Mouse (Mus musculus) liver, postnatal 0 days (tissue): ENCODE results near the gene Cpne6. TPM values are rescaled to one million over a fixed set of nuclear protein-coding genes. Genes with fewer than 3 reads are reported as not detected.

Experiments used
- ATAC-seq: fragments of 200-750 bp; cut with Nextera tagmentation; 2 replicates; pipeline ENCODE4 v1.8.0; 2017; ENCODE audit warnings: mild to moderate bottlenecking, moderate library complexity
- DNase-seq: peaks from one replicate; pipeline ENCODE4 v3.0.0-alpha.2; 2016
- H3K27ac ChIP-seq: fragments of 300-500 bp; sonication (generic); 2 replicates; pipeline ENCODE4 v1.5.1; 2014; ENCODE audit warnings: antibody characterized with exemption, moderate library complexity, mild to moderate bottlenecking, low read depth
- H3K27me3 ChIP-seq: fragments of 300-500 bp; sonication (generic); 2 replicates; pipeline ENCODE4 v1.6.1; 2014; ENCODE audit warnings: low read length, control low read depth, mixed read lengths; ENCODE audit not compliant: insufficient read depth
- H3K36me3 ChIP-seq: fragments of 300-500 bp; sonication (generic); replicated peaks from 2 replicates; pipeline ENCODE4 v1.6.1; 2014; ENCODE audit warnings: mild to moderate bottlenecking, control low read depth, low read length, moderate library complexity, mixed read lengths; ENCODE audit not compliant: insufficient read depth
- H3K4me1 ChIP-seq: fragments of 300-500 bp; sonication (generic); 2 replicates; pipeline ENCODE4 v1.6.1; 2014; ENCODE audit warnings: antibody characterized with exemption, mild to moderate bottlenecking, control low read depth; ENCODE audit not compliant: insufficient read depth
- H3K4me2 ChIP-seq: fragments of 300-500 bp; sonication (generic); 2 replicates; pipeline ENCODE4 v1.6.1; 2014; ENCODE audit warnings: low read depth, mild to moderate bottlenecking, low read length, moderate library complexity, mixed read lengths
- H3K4me3 ChIP-seq: fragments of 300-500 bp; sonication (generic); 2 replicates; pipeline ENCODE4 v1.5.1; 2014; ENCODE audit warnings: low read depth, low read length
- H3K9ac ChIP-seq: fragments of 300-500 bp; sonication (generic); replicated peaks from 2 replicates; pipeline ENCODE4 v1.6.1; 2014; ENCODE audit warnings: mild to moderate bottlenecking, moderate library complexity
- H3K9me3 ChIP-seq: fragments of 300-500 bp; sonication (generic); 2 replicates; pipeline ENCODE4 v1.6.1; 2016; ENCODE audit warnings: mild to moderate bottlenecking, control low read depth, low read length, mixed read lengths
- CTCF ChIP-seq: sonication (generic); IDR thresholded peaks from 2 replicates; pipeline ENCODE4 v1.5.1; 2016; ENCODE audit warnings: antibody characterized with exemption, low read depth
- EP300 ChIP-seq: IDR thresholded peaks from 2 replicates; pipeline ENCODE4 v1.6.1; 2016; ENCODE audit warnings: antibody characterized with exemption, low read depth, mild to moderate bottlenecking
- WGBS: fragments of 180-500 bp; shearing (Covaris S2); extraction: QIAGEN DNeasy Blood & Tissue Kit; methylation state at CpG from one replicate; pipeline ENCODE4 v1.1.7; 2014; ENCODE audit not compliant: insufficient replicate concordance; 5-methylcytosine and 5-hydroxymethylcytosine counted together
- polyA plus RNA-seq: library from polyadenylated mRNA; unstranded; fragments of >200 nt; fragmentation: Nextera tagmentation; extraction: Ambion mirVana; gene quantifications from 2 replicates; pipeline ENCODE4 v1.2.1, GENCODE M21; 2015

Gene Cpne6
- not detected in 2 replicates for polyA plus RNA-seq

GRCm38 (mm10) chr14:55510125-55510731, at the start of gene Cpne6:
TSS of gene Cpne6 (plus strand) at chr14:55510445.
- Histone ChIP-seq H3K36me3 (no peaks in the 10 kb centered on the region), H3K9me3 (no peaks in the 10 kb centered on the region), H3K4me3 (no peak within 1 kb of the TSS), H3K27ac (no peak within 1 kb of the TSS), H3K9ac (no peak within 1 kb of the TSS), H3K4me2 (no peak within 1 kb of the TSS), H3K4me1 (no peaks in the 10 kb centered on the region), H3K27me3 (peaks cover 18% of the 10 kb centered on the region)
- 71% methylated on average over 17 of the region's 22 CpGs for WGBS
- ATAC-seq (no peak), DNase-seq (no peak)
- TF ChIP-seq CTCF (no peak), EP300 (no peak)

GRCm38 (mm10) chr14:55461757-55462156, 48.5 kb upstream of the Cpne6 start:
- Histone ChIP-seq H3K4me3 (no peak overlapping the region), H3K27me3 (no peaks in the 10 kb centered on the region), H3K4me2 (no peak overlapping the region), H3K27ac (no peak overlapping the region), H3K4me1 (no peaks in the 10 kb centered on the region; the same call in 1 of the 2 replicates), H3K9ac (no peak overlapping the region), H3K9me3 (no peaks in the 10 kb centered on the region), H3K36me3 (no peaks in the 10 kb centered on the region)
- WGBS = 45% methylated on average over 4 of the region's 4 CpGs
- DNase-seq = no peak
- ATAC-seq = no peak
- TF ChIP-seq EP300 (no peak), CTCF (no peak)

DNA sequence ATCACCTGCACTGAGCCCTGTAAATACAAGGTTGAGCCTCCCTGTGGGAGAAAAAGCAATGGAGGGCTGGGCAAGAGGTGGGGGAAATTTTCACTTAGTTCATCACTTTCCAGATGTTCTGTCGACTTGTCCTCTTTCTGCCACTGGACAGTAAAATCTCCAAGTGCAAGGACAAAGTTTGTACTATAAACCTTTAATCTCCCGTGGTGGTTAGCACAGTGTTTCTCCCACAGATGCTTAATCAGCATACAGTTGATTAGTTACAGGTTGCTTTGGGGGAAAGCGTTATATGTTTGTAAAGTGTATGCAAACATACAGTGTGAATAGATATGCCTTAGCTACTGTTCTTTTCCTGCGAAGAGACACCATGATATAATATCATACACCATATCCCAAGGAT, 43.8 kb upstream of the Cpne6 start:
- Histone ChIP-seq H3K9me3 (no peaks in the 10 kb centered on the region), H3K27ac (no peak overlapping the region), H3K4me3 (no peak overlapping the region), H3K27me3 (no peaks in the 10 kb centered on the region), H3K4me2 (no peak overlapping the region), H3K9ac (no peak overlapping the region), H3K4me1 (peaks cover 15% of the 10 kb centered on the region), H3K36me3 (no peaks in the 10 kb centered on the region)
- DNase-seq (no peak), ATAC-seq (no peak)
- 53% methylated on average over 4 of the region's 4 CpGs for WGBS
- TF ChIP-seq CTCF (no peak), EP300 (no peak)

GRCm38 (mm10) chr14:55467108-55467507, 43.1 kb upstream of the Cpne6 start:
- no peak for DNase-seq
- H3K27ac ChIP-seq = peak overlapping the region; percentile 90; the same call in 1 of the 2 replicates
- WGBS = 78% methylated on average over 7 of the region's 7 CpGs

GRCm38 (mm10) chr14:55468301-55468741, 41.9 kb upstream of the Cpne6 start:
- Histone ChIP-seq H3K4me3 (no peak overlapping the region), H3K4me1 (peaks cover 15% of the 10 kb centered on the region), H3K36me3 (no peaks in the 10 kb centered on the region), H3K9ac (no peak overlapping the region), H3K27me3 (no peaks in the 10 kb centered on the region), H3K9me3 (no peaks in the 10 kb centered on the region), H3K27ac (peak overlapping the region; percentile 90), H3K4me2 (no peak overlapping the region)
- peak; percentile 92 for ATAC-seq
- DNase-seq = no peak
- WGBS = 51% methylated on average over 2 of the region's 2 CpGs
- TF ChIP-seq EP300 = peak; percentile 82
- TF ChIP-seq CTCF = no peak

More at GRCm38 (mm10) chr14:55467108-55467507, 43.1 kb upstream of the Cpne6 start:
- H3K36me3 ChIP-seq = no peaks in the 10 kb centered on the region
- H3K4me2 ChIP-seq = no peak overlapping the region
- TF ChIP-seq CTCF = no peak
- TF ChIP-seq EP300 = no peak
- no peak overlapping the region for H3K9ac ChIP-seq
- H3K4me1 ChIP-seq = peaks cover 15% of the 10 kb centered on the region
- ATAC-seq = no peak
- no peaks in the 10 kb centered on the region for H3K27me3 ChIP-seq
- H3K9me3 ChIP-seq = no peaks in the 10 kb centered on the region
- H3K4me3 ChIP-seq = no peak overlapping the region

DNA sequence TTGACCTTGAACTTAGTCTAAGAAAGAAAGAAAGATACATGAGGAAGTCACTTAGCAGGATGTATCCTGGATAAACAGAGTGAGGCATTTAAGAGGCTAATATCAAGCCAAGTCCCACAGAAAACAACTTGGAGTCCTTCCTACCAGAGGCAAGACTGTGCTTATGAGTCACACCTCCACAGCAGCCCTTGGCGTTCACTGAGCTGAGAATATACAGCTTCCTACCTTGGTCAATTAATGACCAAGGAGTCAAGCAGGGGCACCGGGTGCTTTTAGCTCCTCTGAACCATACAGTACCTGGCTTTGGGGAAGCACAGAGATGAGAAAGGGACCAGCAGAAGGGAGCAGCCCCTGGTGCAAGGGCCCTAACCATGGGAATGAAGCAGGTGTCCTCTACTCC, 41.2 kb upstream of the Cpne6 start:
- Histone ChIP-seq H3K36me3 (no peaks in the 10 kb centered on the region), H3K9me3 (no peaks in the 10 kb centered on the region), H3K4me3 (no peak overlapping the region), H3K27me3 (no peaks in the 10 kb centered on the region), H3K9ac (no peak overlapping the region), H3K4me2 (no peak overlapping the region), H3K4me1 (peaks cover 15% of the 10 kb centered on the region), H3K27ac (peak overlapping the region; percentile 90)
- DNase-seq (no peak), ATAC-seq (peak; percentile 68)
- WGBS = 55% methylated on average over 2 of the region's 2 CpGs
- TF ChIP-seq EP300 (no peak), CTCF (no peak)

DNA sequence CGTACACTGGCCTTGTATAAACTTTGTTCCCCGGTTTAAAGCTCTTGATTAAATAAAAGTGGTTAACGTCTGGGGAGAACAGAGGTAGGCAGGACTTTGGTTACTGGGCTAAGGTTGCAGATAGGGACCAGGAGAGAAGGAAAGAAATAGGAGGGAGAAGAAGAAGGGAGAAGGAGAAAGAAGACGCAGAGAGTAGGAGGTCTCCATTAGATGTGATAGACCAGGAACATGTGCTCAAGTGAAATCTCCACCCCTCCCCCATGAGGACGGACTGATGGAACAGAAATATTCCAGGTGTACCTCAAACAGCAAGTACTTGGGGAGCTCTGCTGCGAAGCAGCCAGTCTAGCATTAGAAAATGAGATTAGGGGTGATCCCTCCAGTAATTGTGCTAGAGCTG, 40.4 kb upstream of the Cpne6 start:
- H3K36me3 ChIP-seq = no peaks in the 10 kb centered on the region
- H3K27me3 ChIP-seq = no peaks in the 10 kb centered on the region
- TF ChIP-seq EP300 (no peak), CTCF (no peak)
- no peak overlapping the region for H3K4me3 ChIP-seq
- no peak for ATAC-seq
- no peak overlapping the region for H3K4me2 ChIP-seq
- DNase-seq = no peak
- 62% methylated on average over 6 of the region's 6 CpGs for WGBS
- no peak overlapping the region for H3K9ac ChIP-seq
- peak overlapping the region; percentile 90 for H3K27ac ChIP-seq
- H3K4me1 ChIP-seq = peaks cover 15% of the 10 kb centered on the region
- H3K9me3 ChIP-seq = no peaks in the 10 kb centered on the region
